Mouse (Mus musculus): ENCODE data around the gene Cacng6.
"Not testable (repeated sequence)": the region's sequence is repeated elsewhere in the genome, so short reads cannot be mapped to it uniquely, and the experiment has no call there.

The Cacng6 gene

GRCm38 (mm10) chr7:3423895-3424294 is at the start of gene Cacng6:
Gene Cacng6 (plus strand): TSS chr7:3424195.
- no peak for DNase-seq (ENCODE audit: low read depth, low spot score)

DNA sequence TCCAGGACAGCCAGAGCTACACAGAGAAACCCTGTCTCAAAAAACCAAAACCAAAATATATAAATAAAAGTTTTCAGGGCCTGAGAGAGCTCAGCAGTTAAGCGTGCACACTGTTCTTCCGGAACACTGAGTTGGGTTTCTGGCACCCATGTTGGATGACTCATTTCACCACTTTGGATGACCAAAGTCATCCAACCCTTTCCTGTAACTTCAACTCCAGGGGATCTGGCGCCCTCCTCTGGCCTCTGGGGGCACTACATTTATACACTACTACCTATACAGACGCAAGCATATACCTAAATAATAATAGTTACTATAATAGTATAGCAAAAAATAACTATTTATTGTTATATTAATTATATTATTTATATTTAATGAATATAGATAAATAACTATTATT is 47.2 kb upstream of the Cacng6 start:
- no peak for DNase-seq (ENCODE audit: low read depth, low spot score)

- no peak for DNase-seq (ENCODE audit: low read depth, low spot score)
Observed at GRCm38 (mm10) chr7:3382123-3382522, 41.9 kb upstream of the Cacng6 start.

DNA sequence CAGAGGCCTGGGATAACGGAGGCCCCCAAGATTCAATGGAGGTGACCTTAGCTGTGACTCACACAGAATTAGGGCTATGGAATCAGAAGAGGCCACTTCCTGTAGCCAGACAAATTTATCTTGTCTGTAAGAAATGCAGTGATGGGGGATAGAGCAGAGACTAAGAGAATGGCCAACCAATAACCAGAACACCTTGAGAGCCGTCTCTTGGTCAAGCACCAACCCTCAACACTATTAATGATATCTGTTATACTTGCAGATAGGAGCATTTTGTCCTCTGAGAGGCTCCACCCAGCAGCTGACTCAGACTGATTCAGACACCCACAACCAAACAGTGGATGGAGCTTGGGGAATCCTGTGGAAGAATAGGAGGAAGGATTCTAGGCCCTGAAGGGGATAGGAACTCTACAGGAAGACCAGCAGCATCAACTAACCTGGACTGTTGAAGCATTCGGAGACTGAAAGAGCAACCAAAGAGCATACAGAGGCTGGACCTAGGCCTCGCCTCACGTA is 39.1 kb upstream of the Cacng6 start:
- DNase-seq (ENCODE audit: low read depth, low spot score), result no peak

DNA sequence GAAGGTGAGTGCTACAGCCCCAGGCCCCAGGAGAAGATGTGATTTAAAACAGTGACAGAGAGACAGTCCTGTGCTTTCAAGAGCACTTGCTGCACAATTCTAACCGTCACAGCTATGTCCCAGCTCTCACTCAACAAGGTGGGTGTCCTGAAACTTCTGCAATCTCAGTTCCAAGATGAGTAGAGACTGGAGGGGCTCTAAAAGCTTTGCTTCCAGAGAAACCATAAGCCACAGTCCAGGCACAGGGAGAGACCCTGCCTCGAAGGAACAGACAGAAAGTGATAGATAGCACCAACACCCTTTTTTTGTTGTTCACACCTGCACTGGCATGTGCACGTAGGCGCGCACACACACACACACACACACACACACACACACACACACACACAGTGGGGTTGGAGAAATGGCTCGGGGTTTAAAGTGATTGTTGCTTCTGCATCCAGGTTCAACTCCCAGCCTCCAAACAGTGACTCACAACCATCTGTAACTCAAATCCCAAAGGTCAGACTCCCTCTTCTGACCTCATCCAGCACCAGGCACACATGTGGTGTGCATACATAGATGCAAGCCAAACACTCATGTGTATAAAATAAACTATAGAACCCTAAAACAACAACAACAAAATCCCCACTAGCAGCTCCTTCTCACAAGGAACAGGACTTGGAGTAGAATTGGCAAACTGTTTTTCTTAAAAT is 37.8 kb upstream of the Cacng6 start:
- no peak for DNase-seq (ENCODE audit: low read depth, low spot score)

GRCm38 (mm10) chr7:3387761-3388160 is 36.2 kb upstream of the Cacng6 start:
- no peak for DNase-seq (ENCODE audit: low read depth, low spot score)

- no peak for DNase-seq (ENCODE audit: low read depth, low spot score)
Observed at GRCm38 (mm10) chr7:3388885-3389284, 35.1 kb upstream of the Cacng6 start.

- peak; percentile 8 for DNase-seq (ENCODE audit: low read depth, low spot score)
Observed at GRCm38 (mm10) chr7:3389444-3390412, 34.3 kb upstream of the Cacng6 start.

- no peak for DNase-seq (ENCODE audit: low read depth, low spot score)
Observed at GRCm38 (mm10) chr7:3390413-3391080, 33.4 kb upstream of the Cacng6 start, which contains the start of gene Cacng8. Gene Cacng8 (plus strand): TSS chr7:3390683.

GRCm38 (mm10) chr7:3391081-3391451 is 32.9 kb upstream of the Cacng6 start:
- no peak for DNase-seq (ENCODE audit: low read depth, low spot score)

DNA sequence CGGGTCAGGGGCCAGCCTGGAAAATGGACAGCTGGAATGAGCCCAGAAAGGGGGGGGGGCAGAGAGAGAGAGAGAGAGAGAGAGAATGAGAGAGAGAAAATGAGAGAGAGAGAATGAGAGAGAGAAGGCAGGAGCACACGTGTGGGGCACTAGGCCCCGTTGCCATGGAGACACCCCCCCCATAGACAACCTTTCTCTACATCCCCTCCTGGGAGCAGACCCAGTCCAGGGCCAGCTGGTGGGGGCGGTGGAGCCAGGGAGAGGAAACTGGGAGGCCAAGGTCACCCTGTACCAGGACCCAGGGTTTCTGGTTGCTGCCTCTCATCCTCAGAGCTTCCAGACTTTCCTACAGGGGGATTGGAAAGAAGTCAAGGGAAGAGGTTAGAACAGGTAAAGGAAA is 32.2 kb upstream of the Cacng6 start:
- DNase-seq (ENCODE audit: low read depth, low spot score), result no peak

GRCm38 (mm10) chr7:3397355-3397754 is 26.6 kb upstream of the Cacng6 start:
- no peak for DNase-seq (ENCODE audit: low read depth, low spot score)

GRCm38 (mm10) chr7:3397797-3398196 is 26.2 kb upstream of the Cacng6 start:
- DNase-seq (ENCODE audit: low read depth, low spot score), result no peak

DNA sequence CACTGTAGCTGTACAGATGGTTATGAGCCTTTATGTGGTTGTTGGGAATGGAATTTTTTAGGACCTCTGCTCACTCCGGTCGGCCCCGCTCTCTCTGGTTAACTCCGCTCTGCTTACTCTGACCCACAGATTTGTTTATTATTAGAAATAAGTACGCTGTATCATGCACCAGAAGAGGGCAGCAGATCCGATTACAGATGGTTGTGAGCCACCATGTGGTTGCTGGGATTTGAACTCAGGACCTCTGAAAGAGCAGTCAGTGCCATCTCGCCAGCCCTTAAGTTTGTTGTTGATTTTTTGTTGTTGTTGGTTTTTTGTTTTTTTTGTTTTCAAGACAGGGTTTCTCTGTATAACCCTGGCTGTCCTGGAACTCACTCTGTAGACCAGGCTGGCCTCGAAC is 25.6 kb upstream of the Cacng6 start:
- not testable (repeated sequence) for DNase-seq (ENCODE audit: low read depth, low spot score)

DNA sequence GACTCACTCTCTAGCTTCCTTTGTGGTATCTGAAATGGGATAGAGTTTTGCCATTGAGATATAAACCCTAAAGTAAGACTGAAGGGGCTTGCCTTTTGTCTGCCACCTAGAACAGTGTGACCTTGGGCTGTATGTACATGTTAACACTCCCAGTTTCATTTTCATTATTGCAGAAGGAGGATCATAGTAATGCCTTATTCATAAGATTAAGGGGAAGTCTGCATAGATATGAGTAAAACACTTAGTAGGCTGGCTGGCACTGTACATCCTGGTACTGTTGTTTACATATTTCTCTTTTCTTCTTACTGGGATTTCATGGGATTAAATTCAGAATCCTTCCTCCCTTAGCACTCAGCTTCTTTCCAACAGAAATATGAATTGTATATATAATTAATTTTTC is 24.1 kb upstream of the Cacng6 start:
- no peak for DNase-seq (ENCODE audit: low read depth, low spot score)

DNA sequence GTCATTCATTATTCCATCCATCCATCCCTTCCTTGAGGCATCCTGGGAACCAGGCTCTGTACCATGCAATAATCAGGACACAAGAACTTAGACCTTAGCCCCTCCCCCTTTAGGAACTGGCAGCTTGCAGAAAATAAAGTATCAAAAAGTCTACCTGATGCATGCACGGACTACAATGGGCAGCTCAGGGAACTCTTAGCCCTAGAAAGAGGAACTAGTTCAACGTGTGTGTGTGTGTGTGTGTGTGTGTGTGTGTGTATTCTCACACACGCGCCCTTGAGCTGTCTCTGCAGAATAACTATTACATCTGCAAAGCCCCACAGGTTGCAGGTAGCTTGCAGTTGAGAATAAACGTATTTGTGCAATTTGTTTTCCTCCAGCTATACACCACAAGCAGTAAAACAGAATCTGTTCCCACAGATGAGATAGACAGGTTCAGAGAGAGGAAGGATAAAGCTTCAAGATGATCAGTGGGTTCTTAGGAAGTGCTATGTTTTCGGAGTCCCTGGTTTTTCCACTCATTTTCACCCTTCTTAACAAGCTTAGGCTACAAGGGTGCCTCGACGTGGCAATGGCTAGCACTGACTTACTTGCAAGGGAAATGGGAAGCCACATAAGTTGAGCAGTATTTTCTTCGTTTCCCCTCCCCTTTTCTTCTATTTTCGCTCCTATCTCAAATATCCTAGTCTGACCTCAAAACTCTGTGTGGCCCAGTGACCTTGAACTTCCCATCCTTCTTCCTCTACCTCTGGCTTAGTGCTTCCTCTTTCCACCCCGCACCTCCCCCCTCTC is 14.1 kb upstream of the Cacng6 start:
- DNase-seq (ENCODE audit: low read depth, low spot score), result peak; percentile 8

GRCm38 (mm10) chr7:3411160-3411941 is 12.6 kb upstream of the Cacng6 start:
- peak; percentile 72 for DNase-seq (ENCODE audit: low read depth, low spot score)

DNA sequence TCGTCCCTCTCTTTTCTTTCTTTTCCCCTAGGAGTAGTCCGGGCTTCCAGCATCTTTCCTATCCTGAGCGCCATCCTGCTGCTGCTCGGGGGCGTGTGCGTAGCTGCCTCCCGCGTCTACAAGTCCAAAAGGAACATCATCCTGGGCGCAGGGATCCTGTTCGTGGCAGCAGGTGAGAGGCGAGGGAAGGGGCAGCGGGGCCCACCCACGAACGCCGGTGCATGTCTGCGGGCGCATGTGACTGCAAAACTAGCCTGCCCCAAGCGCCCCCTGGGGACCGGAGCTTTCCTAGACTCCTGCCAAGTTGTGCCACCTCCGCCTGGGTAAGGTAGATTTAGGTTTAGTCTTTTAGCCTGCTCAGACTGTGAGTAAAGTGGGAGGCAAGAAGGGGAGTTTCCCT is 12.0 kb upstream of the Cacng6 start:
- peak; percentile 44 for DNase-seq (ENCODE audit: low read depth, low spot score)

DNA sequence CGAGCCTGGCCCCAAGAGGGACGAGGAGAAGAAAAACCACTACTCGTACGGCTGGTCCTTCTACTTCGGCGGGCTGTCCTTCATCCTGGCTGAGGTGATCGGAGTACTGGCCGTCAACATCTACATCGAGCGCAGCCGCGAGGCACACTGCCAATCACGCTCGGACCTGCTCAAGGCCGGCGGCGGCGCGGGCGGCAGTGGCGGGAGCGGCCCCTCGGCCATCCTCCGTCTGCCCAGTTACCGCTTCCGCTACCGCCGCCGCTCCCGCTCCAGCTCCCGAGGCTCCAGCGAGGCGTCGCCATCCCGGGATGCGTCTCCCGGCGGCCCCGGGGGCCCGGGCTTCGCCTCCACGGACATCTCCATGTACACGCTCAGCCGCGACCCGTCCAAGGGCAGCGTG is 9.1 kb upstream of the Cacng6 start:
- no peak for DNase-seq (ENCODE audit: low read depth, low spot score)

DNA sequence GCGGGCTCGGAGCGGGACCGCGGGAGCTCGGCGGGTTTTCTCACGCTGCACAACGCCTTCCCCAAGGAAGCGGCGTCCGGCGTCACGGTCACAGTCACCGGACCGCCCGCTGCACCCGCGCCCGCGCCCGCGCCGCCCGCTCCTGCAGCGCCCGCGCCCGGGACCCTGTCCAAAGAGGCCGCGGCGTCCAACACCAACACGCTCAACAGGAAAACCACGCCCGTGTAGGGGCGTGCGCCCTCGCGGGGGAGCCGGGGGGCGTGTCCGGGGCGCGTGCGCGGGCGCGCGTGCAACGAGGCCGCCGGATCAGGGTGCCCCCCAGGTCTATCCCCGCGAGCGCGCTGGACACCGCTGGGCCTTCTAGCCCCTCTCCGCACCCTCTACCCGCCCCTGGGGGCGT is 8.6 kb upstream of the Cacng6 start:
- peak; percentile 11 for DNase-seq (ENCODE audit: low read depth, low spot score)

Data from CD4-positive helper T cell, adult 2 months (primary cell).